Mouse (Mus musculus) heart, postnatal 10 days (tissue): ENCODE results near the gene Rnf151. TPM values are rescaled to one million over a fixed set of nuclear protein-coding genes. Genes with fewer than 3 reads are reported as not detected.
A peak's percentile ranks its signal among the peaks of the same experiment; 100 is the strongest.
"Not testable (repeated sequence)": the region's sequence is repeated elsewhere in the genome, so short reads cannot be mapped to it uniquely, and the experiment has no call there.

ENCODE experiments used
- DNase-seq, 2 experiments: peaks; one replicate each; pipeline ENCODE4 v3.0.0; 2021
- intact Hi-C: fragments of 180-260 bp; cut with DNase I; formaldehyde crosslinking; loops from one replicate; pipeline ENCODE4 v1.15.1; 2025
- total RNA-seq, 2 experiments: library from RNA; stranded (reverse); gene quantifications; 2 replicates each; pipeline ENCODE4 v1.2.3; 2021

Gene Rnf151
- total RNA-seq, 2 experiments from 2014 or later = not detected

DNA sequence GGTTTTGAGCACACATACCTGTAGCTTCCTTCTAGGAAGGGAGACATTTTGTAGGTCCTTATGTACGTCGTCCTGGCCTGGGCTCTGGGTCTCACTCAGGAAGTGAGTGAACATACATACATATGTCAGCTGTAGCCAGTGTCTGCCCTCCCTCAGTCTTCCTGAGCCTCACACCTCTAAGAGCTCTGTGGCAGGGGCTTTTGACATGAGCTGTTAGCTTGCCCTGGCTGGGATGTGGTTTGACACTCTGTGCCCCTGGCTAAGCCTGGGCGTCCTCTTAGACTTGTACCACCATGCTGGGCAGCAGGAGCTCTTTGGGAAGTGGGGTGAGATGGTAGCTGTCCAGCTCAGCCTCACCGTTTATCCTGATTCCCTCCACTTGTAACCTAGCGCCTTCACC is 46.5 kb downstream of the Rnf151 start:
- intact Hi-C loops = no loop called here

DNA sequence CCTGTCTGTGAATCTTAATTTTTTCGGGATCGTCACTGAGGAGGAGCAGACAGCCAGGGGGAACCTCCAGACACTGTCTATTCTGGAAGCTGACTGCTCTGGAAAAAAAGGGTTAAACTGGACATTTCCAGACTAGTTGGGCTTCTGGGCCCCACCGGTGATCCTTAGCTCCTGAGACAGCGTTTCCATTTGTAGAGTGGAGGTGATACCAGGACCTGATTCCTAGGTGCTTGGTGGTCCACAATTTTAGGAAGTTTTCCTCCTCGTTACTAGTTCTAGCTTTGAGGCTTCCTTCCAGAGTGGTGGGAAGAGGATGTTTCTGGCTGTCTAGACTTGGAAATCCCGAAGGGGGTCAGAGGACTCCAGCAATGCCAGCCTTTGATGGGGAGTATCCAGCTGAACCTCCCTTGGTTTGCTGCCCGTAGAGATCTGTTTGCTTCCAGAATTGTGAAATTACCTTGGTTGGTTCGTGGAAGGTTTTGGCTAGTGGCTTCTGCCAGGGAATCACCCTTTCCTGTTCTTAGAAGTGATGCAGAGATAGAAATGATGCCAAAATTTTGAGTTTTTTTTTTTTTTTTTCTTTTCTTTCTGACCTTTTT is 47.5 kb downstream of the Rnf151 start:
- no peak for DNase-seq
- intact Hi-C loops = no loop called here

More for the DNA sequence above, 46.5 kb downstream of the Rnf151 start:
- no peak for DNase-seq

DNA sequence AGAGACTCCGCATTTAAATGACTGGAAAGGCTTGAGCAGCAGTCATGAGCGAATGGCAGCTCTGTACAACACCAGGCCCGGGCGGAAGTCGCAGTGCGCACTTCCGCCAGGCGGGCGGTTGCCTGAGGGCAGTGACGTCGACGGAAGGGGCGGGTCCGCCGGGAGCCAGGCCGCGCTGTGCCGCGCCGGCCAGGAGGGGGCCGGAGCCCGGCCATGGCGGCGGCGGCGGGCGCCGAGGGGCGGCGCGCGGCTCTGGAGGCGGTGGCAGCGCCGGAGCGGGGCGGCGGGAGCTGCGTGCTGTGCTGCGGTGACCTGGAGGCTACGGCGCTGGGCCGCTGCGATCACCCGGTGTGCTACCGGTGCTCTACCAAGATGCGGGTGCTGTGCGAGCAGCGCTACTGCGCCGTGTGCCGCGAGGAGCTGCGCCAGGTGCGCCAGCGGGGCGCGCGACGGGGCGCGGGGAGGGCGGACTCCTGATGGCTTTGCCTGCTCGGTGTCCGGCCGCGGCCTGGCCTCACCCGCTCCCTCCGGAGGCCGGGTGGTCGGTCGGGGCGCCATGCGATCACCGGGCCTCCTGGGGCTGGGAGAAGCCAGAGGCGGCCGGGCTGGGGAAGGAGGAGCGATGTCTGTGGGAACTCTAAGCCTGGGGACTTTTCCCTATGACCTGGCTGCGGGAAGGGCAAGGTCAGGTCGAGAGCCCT is 48.2 kb downstream of the Rnf151 start, which contains the start of gene Zfp598:
Zfp598 (plus strand) TSS at position 143 of the 701 bp plus-strand sequence.
- DNase-seq = peak; percentile 97
- intact Hi-C loops = loop anchor here (2.0 to 5.0 kb wide), 2 partner anchors 15 to 192 kb away; partner anchors contain the start of gene Mlst8

DNA sequence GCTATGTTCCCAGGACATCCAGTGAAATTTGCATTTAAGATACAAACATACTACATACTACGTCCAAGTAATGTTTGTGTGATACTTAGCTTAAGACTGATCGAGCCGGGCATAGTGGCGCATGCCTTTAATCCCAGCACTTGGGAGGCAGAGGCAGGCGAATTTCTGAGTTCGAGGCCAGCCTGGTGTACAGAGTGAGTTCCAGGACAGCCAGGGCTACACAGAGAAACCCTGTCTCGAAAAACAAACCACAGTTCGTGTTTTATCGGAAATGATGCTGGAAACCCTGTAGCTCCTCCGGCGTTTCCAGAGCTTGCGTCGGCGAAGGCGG is 48.7 kb downstream of the Rnf151 start:
- intact Hi-C loops = loop anchor here (2.0 to 5.0 kb wide), 2 partner anchors 14 to 192 kb away; partner anchors contain the start of gene Mlst8
- not testable (repeated sequence) for DNase-seq

DNA sequence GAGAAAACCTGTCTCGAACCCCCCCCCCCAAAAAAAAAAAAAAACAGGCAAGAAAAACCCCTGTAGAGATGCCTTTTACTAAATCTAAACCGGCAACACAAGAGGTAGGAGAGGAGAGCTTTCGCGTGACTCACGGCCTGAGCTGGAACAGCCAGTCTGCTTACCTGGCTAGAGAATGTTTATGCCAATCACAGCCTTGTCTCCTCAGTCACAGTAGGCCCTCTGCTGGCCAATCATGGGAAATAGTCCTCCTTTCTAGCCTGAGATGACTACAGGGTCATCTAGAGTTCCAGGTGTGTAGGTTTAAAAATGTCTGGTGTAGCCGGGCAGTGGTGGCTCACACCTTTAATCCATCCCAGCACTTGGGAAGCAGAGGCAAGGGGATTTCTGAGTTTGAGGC is 50.4 kb downstream of the Rnf151 start:
- intact Hi-C loops = loop anchor here (5.0 kb wide), 1 partner anchor 190 kb away; the partner anchor contains the start of gene Mlst8
- peak; percentile 69 to 70 for DNase-seq

DNA sequence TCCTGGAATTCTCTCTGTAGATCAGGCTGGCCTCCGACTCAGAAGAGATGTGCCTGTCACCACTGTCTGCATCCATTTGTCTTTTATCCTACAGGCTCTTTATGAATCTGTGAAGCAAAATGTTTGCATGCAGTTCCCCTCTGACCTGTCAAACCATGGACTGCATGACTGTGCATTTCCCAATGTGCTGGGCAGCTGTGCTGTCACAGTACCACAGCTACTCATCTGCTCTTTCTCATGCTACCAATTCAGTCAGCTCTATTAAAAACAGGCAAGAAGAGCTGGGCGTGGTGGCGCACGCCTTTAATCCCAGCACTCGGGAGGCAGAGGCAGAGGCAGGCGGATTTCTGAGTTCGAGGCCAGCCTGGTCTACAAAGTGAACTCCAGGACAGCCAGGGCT is 50.9 kb downstream of the Rnf151 start:
- not testable (repeated sequence) for DNase-seq
- intact Hi-C loops = loop anchor here (5.0 kb wide), 1 partner anchor 190 kb away; the partner anchor contains the start of gene Mlst8

Other genes with a start within 250 kb of the Rnf151 start
- 10 to 100 TPM; 15.6 to 15.9 TPM for gene E4f1, start 247.8 kb downstream of the Rnf151 start, total RNA-seq
- 10 to 100 TPM; 38.5 to 39.9 TPM for gene Pgp, start 247.7 kb downstream of the Rnf151 start, total RNA-seq
- under 1 TPM in 1 of 2 experiments, not detected in 1; 0.26 TPM for gene Bricd5, start 244.2 kb downstream of the Rnf151 start, total RNA-seq
- 10 to 100 TPM; 11.6 to 12.9 TPM for gene Mlst8, start 239.0 kb downstream of the Rnf151 start, total RNA-seq
- gene Caskin1, start 229.5 kb downstream of the Rnf151 start, total RNA-seq = under 1 TPM; 0.48 to 0.52 TPM
- 10 to 100 TPM; 75.9 to 77.9 TPM for gene Traf7, start 190.1 kb downstream of the Rnf151 start, total RNA-seq
- gene Rab26, start 183.9 kb downstream of the Rnf151 start, total RNA-seq = under 1 TPM; 0.32 to 0.45 TPM
- gene Pkd1, start 168.2 kb downstream of the Rnf151 start, total RNA-seq = 10 to 100 TPM; 60.1 to 72.2 TPM
- gene Tsc2, start 85.4 kb downstream of the Rnf151 start, total RNA-seq = 10 to 100 TPM; 86.0 to 95.6 TPM
- gene Nthl1, start 85.4 kb downstream of the Rnf151 start, total RNA-seq = 1 to 10 TPM; 3.2 to 3.4 TPM
- 100 to 1,000 TPM; 108 to 133 TPM for gene Slc9a3r2, start 67.7 kb downstream of the Rnf151 start, total RNA-seq
- gene Npw, start 59.6 kb downstream of the Rnf151 start, total RNA-seq = not detected
- gene Zfp598, start 48.4 kb downstream of the Rnf151 start, total RNA-seq = 10 to 100 TPM; 25.1 to 25.4 TPM
- gene Syngr3, start 28.1 kb downstream of the Rnf151 start, total RNA-seq = not detected
- 10 to 100 TPM; 18.9 to 19.8 TPM for gene Gfer, start 21.9 kb downstream of the Rnf151 start, total RNA-seq
- gene Noxo1, start 21.8 kb downstream of the Rnf151 start, total RNA-seq = 1 to 10 TPM in 1 of 2 experiments, under 1 TPM in 1; 0.93 to 2.9 TPM
- gene Tbl3, start 10.4 kb downstream of the Rnf151 start, total RNA-seq = 10 to 100 TPM; 20.8 to 21.5 TPM
- gene Rps2, start 53 bp upstream of the Rnf151 start, total RNA-seq = 100 to 1,000 TPM; 730 to 736 TPM
- 100 to 1,000 TPM; 845 to 899 TPM for gene Ndufb10, start 6.4 kb upstream of the Rnf151 start, total RNA-seq
- 10 to 100 TPM; 67.3 to 69.8 TPM for gene Rpl3l, start 9.8 kb upstream of the Rnf151 start, total RNA-seq
- 100 to 1,000 TPM; 123 to 163 TPM for gene Msrb1, start 18.6 kb upstream of the Rnf151 start, total RNA-seq
- gene Hs3st6, start 34.9 kb upstream of the Rnf151 start, total RNA-seq = not detected
- gene Meiob, start 86.2 kb upstream of the Rnf151 start, total RNA-seq = not detected
- gene Hagh, start 122.1 kb upstream of the Rnf151 start, total RNA-seq = 100 to 1,000 TPM; 110 to 117 TPM
- 10 to 100 TPM; 62.4 to 66.0 TPM for gene Fahd1, start 132.3 kb upstream of the Rnf151 start, total RNA-seq
- 10 to 100 TPM in 1 of 2 experiments, 1 to 10 TPM in 1; 9.9 to 14.0 TPM for gene Igfals, start 147.9 kb upstream of the Rnf151 start, total RNA-seq
- 10 to 100 TPM; 27.0 to 27.8 TPM for gene Nubp2, start 168.3 kb upstream of the Rnf151 start, total RNA-seq
- 10 to 100 TPM; 41.3 to 45.8 TPM for gene Spsb3, start 168.6 kb upstream of the Rnf151 start, total RNA-seq
- gene Eme2, start 177.0 kb upstream of the Rnf151 start, total RNA-seq = 10 to 100 TPM; 17.1 to 23.7 TPM
- 100 to 1,000 TPM; 114 to 116 TPM for gene Mrps34, start 177.1 kb upstream of the Rnf151 start, total RNA-seq
- 10 to 100 TPM; 45.4 to 54.6 TPM for gene Nme3, start 178.4 kb upstream of the Rnf151 start, total RNA-seq
- 10 to 100 TPM; 64.0 to 66.9 TPM for gene Mapk8ip3, start 218.9 kb upstream of the Rnf151 start, total RNA-seq
- 10 to 100 TPM; 19.4 to 22.9 TPM for gene Jpt2, start 242.6 kb upstream of the Rnf151 start, total RNA-seq